Mouse (Mus musculus) liver, adult 2 months (tissue): Measurements from ENCODE around the gene Hao1.

Experiments used
- CTCF ChIP-seq: fragments of 200-500 bp; IDR thresholded peaks from 2 replicates; pipeline ENCODE4 v1.5.1; 2011; ENCODE audit warnings: low read depth, low read length, control low read depth
- POLR2A ChIP-seq: fragments of 200-500 bp; IDR thresholded peaks from 2 replicates; pipeline ENCODE4 v1.6.1; 2011; ENCODE audit warnings: low read length, control low read depth; ENCODE audit not compliant: insufficient read depth; ENCODE audit errors: extremely low read depth

- no peak for TF ChIP-seq POLR2A
- TF ChIP-seq CTCF: no peak
Measured at GRCm38 (mm10) chr2:134498450-134498849, 55.7 kb downstream of the Hao1 start.
